Mouse (Mus musculus) ES-E14 (cell line): ENCODE data around the gene Ehbp1.

Experiments used
- CHD2 ChIP-seq: IDR thresholded peaks from 2 replicates; pipeline ENCODE4 v1.6.1; 2014; ENCODE audit warnings: mild to moderate bottlenecking, low read depth, low read length, inconsistent platforms
- HCFC1 ChIP-seq: IDR thresholded peaks from 2 replicates; pipeline ENCODE4 v1.6.1; 2012; ENCODE audit warnings: low read length, inconsistent platforms, borderline replicate concordance; ENCODE audit not compliant: insufficient read depth
- ZNF384 ChIP-seq: IDR thresholded peaks from 2 replicates; pipeline ENCODE4 v1.6.1; 2012; ENCODE audit warnings: low read depth, low read length, inconsistent platforms

DNA sequence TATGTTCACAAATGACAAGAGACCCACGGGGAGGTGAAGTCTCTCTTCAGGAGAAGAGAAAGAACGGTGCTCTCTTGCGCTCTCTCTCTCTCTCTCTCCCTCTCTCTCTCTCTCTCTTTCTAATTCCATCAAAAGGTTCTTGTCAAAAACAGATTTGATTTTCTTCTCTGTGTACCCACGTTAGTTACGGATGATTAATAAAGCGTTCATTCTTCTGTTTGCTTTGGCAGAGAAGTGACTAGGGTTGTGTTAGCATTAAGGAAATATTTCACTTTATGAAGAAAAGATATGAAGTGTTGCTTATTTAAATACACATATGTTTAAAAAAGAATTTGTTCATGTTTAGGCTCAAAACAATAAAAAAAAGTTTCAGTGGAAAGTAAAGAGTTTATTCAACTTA, 143.7 kb downstream of the Ehbp1 start:
- TF ChIP-seq ZNF384, result no peak
- no peak for TF ChIP-seq HCFC1
- no peak for TF ChIP-seq CHD2
